Mouse (Mus musculus) urinary bladder, adult 2 months (tissue): ENCODE results near the gene Casq2. TPM values are rescaled to one million over a fixed set of nuclear protein-coding genes. Genes with fewer than 3 reads are reported as not detected.

Experiments
- DNase-seq: peaks from one replicate; pipeline ENCODE4 v3.0.0; 2022; ENCODE audit warnings: low spot score
- polyA plus RNA-seq: library from polyadenylated mRNA; depleted of rRNA; stranded (reverse); fragments of >200 nt; gene quantifications from 2 replicates; pipeline ENCODE4 v1.2.3, GENCODE M21; 2012

The Casq2 gene
- polyA plus RNA-seq, 1 experiment = 52.0 TPM

GRCm38 (mm10) chr3:102081862-102082261, 4.4 kb upstream of the Casq2 start:
- DNase-seq = no peak

- DNase-seq = no peak
Observed at GRCm38 (mm10) chr3:102083589-102084230, 2.5 kb upstream of the Casq2 start.

- DNase-seq = no peak
Observed at GRCm38 (mm10) chr3:102084833-102085491, 1.3 kb upstream of the Casq2 start.

GRCm38 (mm10) chr3:102085719-102086118, 496 bp upstream of the Casq2 start:
- no peak for DNase-seq

- no peak for DNase-seq
Observed at GRCm38 (mm10) chr3:102094841-102095240, 8.6 kb downstream of the Casq2 start.

GRCm38 (mm10) chr3:102095412-102095811, 9.2 kb downstream of the Casq2 start:
- DNase-seq = no peak

- DNase-seq = no peak
Observed at GRCm38 (mm10) chr3:102096366-102096765, 10.2 kb downstream of the Casq2 start.

- DNase-seq = no peak
Observed at GRCm38 (mm10) chr3:102096976-102097375, 10.8 kb downstream of the Casq2 start.

GRCm38 (mm10) chr3:102099242-102099641, 13.0 kb downstream of the Casq2 start:
- DNase-seq = no peak

GRCm38 (mm10) chr3:102099793-102100192, 13.6 kb downstream of the Casq2 start:
- DNase-seq = no peak

GRCm38 (mm10) chr3:102101445-102101844, 15.2 kb downstream of the Casq2 start:
- no peak for DNase-seq

GRCm38 (mm10) chr3:102103811-102104565, 17.8 kb downstream of the Casq2 start:
- DNase-seq = no peak

- no peak for DNase-seq
Observed at GRCm38 (mm10) chr3:102108201-102108600, 22.0 kb downstream of the Casq2 start.

- no peak for DNase-seq
Observed at GRCm38 (mm10) chr3:102111979-102112599, 25.9 kb downstream of the Casq2 start.

- no peak for DNase-seq
Observed at GRCm38 (mm10) chr3:102120947-102121346, 34.7 kb downstream of the Casq2 start.

- no peak for DNase-seq
Observed at GRCm38 (mm10) chr3:102122046-102122445, 35.8 kb downstream of the Casq2 start.

GRCm38 (mm10) chr3:102123654-102124053, 37.4 kb downstream of the Casq2 start:
- no peak for DNase-seq

GRCm38 (mm10) chr3:102125546-102125945, 39.3 kb downstream of the Casq2 start:
- DNase-seq = no peak

GRCm38 (mm10) chr3:102127114-102127513, 40.9 kb downstream of the Casq2 start:
- DNase-seq = no peak

- no peak for DNase-seq
Observed at GRCm38 (mm10) chr3:102128242-102128641, 42.0 kb downstream of the Casq2 start.

- DNase-seq = no peak
Observed at GRCm38 (mm10) chr3:102130478-102130877, 44.3 kb downstream of the Casq2 start.

- no peak for DNase-seq
Observed at GRCm38 (mm10) chr3:102131627-102132324, 45.6 kb downstream of the Casq2 start.
